Mouse (Mus musculus) limb, embryonic 15.5 days (tissue): ENCODE measurements around the gene Gm16253. TPM values are rescaled to one million over a fixed set of nuclear protein-coding genes. Genes with fewer than 3 reads are reported as not detected.

Experiments
- ATAC-seq: fragments of 200-750 bp; cut with Nextera tagmentation; 2 replicates; pipeline ENCODE4 v1.8.0; 2017; ENCODE audit warnings: low read depth, moderate TSS enrichment; ENCODE audit not compliant: insufficient number of reproducible peaks, low FRiP score, low TSS enrichment
- H3K27ac ChIP-seq: fragments of 300-500 bp; sonication (generic); 2 replicates; pipeline ENCODE4 v1.5.1; 2015; ENCODE audit warnings: moderate library complexity, mild to moderate bottlenecking, inconsistent platforms
- H3K27me3 ChIP-seq: fragments of 300-500 bp; sonication (generic); 2 replicates; pipeline ENCODE4 v1.6.1; 2015; ENCODE audit warnings: inconsistent platforms
- H3K36me3 ChIP-seq: fragments of 300-500 bp; sonication (generic); 2 replicates; pipeline ENCODE4 v1.6.1; 2015; ENCODE audit warnings: inconsistent platforms
- H3K4me1 ChIP-seq: fragments of 300-500 bp; sonication (generic); 2 replicates; pipeline ENCODE4 v1.6.1; 2015; ENCODE audit warnings: inconsistent platforms
- H3K4me2 ChIP-seq: fragments of 300-500 bp; sonication (generic); 2 replicates; pipeline ENCODE4 v1.6.1; 2015; ENCODE audit warnings: mild to moderate bottlenecking, inconsistent platforms
- H3K4me3 ChIP-seq: fragments of 300-500 bp; sonication (generic); 2 replicates; pipeline ENCODE4 v1.5.1; 2015; ENCODE audit warnings: mild to moderate bottlenecking, inconsistent platforms
- H3K9ac ChIP-seq: fragments of 300-500 bp; sonication (generic); 2 replicates; pipeline ENCODE4 v1.6.1; 2015; ENCODE audit warnings: inconsistent platforms
- H3K9me3 ChIP-seq: fragments of 300-500 bp; sonication (generic); 2 replicates; pipeline ENCODE4 v1.6.1; 2016; ENCODE audit warnings: inconsistent platforms
- whole genome bisulfite sequencing: fragments of 180-500 bp; shearing (Covaris S2); methylation state at CpG from one replicate; pipeline ENCODE4 v1.1.7; 2015; 5-methylcytosine and 5-hydroxymethylcytosine counted together
- polyA plus RNA-seq: library from polyadenylated mRNA; unstranded; fragments of >200 nt; fragmentation: Nextera tagmentation; extraction: Ambion mirVana; gene quantifications from 2 replicates; pipeline ENCODE4 v1.2.1, GENCODE M21; 2015

The Gm16253 gene
- polyA plus RNA-seq = 0.82 and 1.2 TPM in 2 replicates

DNA sequence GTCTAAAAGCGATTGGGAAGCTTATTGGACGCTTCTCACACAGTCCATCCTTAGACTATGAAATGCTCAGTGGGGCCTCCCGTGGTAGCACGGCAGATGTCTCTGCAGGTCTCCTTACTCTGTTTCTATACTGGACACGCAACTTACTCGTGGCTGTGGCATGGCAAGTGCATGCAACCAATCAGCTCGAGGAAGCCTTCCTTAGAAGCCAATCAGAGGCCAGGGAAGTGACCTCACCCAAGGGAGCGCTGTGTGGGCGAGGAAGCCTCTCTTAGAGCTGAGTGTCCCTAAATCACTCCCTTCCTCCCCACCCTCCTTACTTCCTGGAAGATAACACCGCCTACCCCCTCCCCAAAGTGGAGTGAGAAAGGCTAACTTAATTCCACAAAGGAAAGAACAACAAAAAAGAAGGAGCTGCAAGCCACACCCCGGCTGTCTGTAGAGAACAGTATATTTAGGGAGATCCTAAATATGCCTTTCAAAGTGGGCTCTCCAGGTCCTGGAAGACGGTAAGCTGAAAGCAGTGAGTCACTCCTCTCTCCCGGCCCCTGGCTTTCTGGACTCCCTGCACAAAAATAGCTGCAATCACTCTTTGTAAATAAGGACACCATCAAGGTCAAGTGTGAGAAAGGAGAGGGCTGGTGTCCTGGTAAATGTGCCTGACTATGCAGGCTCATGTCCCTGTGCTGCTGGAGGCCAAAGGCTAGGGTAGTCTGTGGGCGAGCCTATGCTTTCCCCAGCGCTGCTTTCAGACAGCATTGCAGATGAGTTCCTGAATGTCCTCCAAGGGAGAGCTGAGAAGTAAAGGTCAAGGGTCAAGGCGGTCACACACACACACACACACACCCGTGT is at the start of gene Gm16253:
Gm16253 (plus strand) TSS at position 295 of the 852 bp plus-strand sequence.
- peaks cover 35% of the 10 kb centered on the region for H3K4me1 ChIP-seq
- no peaks in the 10 kb centered on the region for H3K27me3 ChIP-seq
- 23% methylated on average over 17 of the region's 17 CpGs for WGBS
- H3K9me3 ChIP-seq = no peaks in the 10 kb centered on the region
- H3K4me2 ChIP-seq = peak within 1 kb of the TSS; percentile 39
- no peak within 1 kb of the TSS for H3K9ac ChIP-seq
- H3K27ac ChIP-seq = peak within 1 kb of the TSS; percentile 89
- peak; percentile 83 for ATAC-seq
- peak within 1 kb of the TSS; percentile 19 for H3K4me3 ChIP-seq
- H3K36me3 ChIP-seq = 0 out of 2 replicates have a peak, but pooled peaks cover 6% of the 10 kb centered on the region

DNA sequence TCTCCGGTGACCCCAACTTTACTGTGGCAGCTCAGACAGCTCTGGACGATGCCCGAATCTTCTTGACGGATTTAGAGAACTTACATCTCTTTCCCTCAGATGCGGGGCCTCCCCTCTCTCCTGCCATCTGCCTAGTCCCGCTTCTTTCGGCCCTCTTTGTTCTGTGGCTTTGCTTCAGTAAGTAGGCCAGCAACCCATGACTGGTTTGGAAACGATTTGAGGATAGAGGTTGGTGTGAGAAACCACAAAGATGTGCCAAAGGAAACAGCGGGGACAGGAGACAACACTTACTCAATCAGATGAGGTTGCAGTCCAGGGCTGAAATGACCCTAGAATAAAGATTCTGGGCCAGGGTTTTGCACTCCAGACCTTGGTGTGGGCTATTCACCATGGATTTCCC is 48.3 kb upstream of the Gm16253 start:
- WGBS = 41% methylated on average over 9 of the region's 9 CpGs
- Histone ChIP-seq H3K27me3 (peaks cover 39% of the 10 kb centered on the region), H3K4me3 (no peak overlapping the region)

DNA sequence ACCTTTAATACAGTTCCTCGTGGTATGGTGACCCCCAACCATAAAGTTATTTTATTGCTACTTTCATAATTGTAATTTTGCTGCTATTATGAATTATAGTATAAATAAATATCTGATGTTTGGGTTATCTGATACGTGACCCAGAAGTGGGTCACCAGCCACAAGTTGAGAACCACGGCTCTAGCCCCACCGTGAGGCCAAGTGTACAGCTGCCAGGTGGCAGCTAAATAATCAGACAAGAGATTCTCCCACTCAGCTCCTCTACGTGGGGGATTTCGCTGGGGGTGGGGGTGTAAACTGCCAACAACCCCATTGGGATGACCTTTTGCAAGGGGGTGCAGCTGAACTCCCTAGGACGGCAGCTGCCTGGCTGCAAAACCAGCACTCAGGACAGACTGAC is 44.7 kb upstream of the Gm16253 start:
- Histone ChIP-seq H3K4me3 (no peak overlapping the region), H3K9me3 (no peaks in the 10 kb centered on the region), H3K4me2 (no peak overlapping the region), H3K27ac (no peak overlapping the region), H3K27me3 (peaks cover 21% of the 10 kb centered on the region), H3K9ac (no peak overlapping the region), H3K4me1 (peaks cover 4% of the 10 kb centered on the region), H3K36me3 (no peaks in the 10 kb centered on the region)
- no peak for ATAC-seq
- 54% methylated on average over 7 of the region's 7 CpGs for WGBS

More for the DNA sequence above, 48.3 kb upstream of the Gm16253 start:
- Histone ChIP-seq H3K9me3 (no peaks in the 10 kb centered on the region), H3K9ac (no peak overlapping the region), H3K4me1 (peaks cover 8% of the 10 kb centered on the region), H3K27ac (no peak overlapping the region), H3K36me3 (no peaks in the 10 kb centered on the region), H3K4me2 (no peak overlapping the region)
- no peak for ATAC-seq

DNA sequence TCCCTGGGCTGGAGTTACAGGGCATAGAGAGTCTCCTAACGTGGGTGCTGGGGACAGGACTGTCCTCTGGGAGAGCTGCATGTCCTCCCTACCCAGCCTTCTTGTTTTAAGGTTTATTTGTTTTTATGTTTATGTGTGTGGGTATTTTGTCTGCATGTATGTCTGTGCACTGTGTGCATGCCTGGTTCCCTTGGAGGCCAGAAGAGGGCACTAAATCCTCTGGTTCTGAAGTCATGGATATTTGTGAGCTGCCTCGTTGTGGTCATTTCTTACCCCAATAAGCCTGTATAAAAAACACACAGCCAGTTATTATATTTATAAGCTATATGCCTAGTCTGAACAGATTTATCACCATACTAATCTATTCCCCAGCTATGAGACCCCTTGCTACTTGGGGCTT is 42.5 kb upstream of the Gm16253 start:
- WGBS = 65% methylated on average over 2 of the region's 2 CpGs
- Histone ChIP-seq H3K36me3 (no peaks in the 10 kb centered on the region), H3K27ac (no peak overlapping the region), H3K4me1 (no peaks in the 10 kb centered on the region), H3K9me3 (no peaks in the 10 kb centered on the region), H3K9ac (no peak overlapping the region), H3K4me3 (no peak overlapping the region), H3K4me2 (no peak overlapping the region), H3K27me3 (no peaks in the 10 kb centered on the region)
- no peak for ATAC-seq

GRCm38 (mm10) chr3:96539316-96539715 is 37.5 kb upstream of the Gm16253 start:
- no peaks in the 10 kb centered on the region for H3K9me3 ChIP-seq
- no peaks in the 10 kb centered on the region for H3K4me1 ChIP-seq
- 27% methylated on average over 2 of the region's 2 CpGs for WGBS
- no peak overlapping the region for H3K4me2 ChIP-seq
- no peak overlapping the region for H3K9ac ChIP-seq
- H3K4me3 ChIP-seq = no peak overlapping the region
- H3K27ac ChIP-seq = no peak overlapping the region
- H3K36me3 ChIP-seq = no peaks in the 10 kb centered on the region
- no peaks in the 10 kb centered on the region for H3K27me3 ChIP-seq
- ATAC-seq = no peak

- Histone ChIP-seq H3K36me3 (no peaks in the 10 kb centered on the region), H3K4me1 (no peaks in the 10 kb centered on the region), H3K27me3 (no peaks in the 10 kb centered on the region), H3K9ac (no peak overlapping the region), H3K4me3 (no peak overlapping the region), H3K9me3 (no peaks in the 10 kb centered on the region), H3K27ac (no peak overlapping the region), H3K4me2 (no peak overlapping the region)
- whole genome bisulfite sequencing = 39% methylated on average over 6 of the region's 6 CpGs
- ATAC-seq = no peak
These were observed 36.0 kb upstream of the Gm16253 start for GRCm38 (mm10) chr3:96540740-96541139.

GRCm38 (mm10) chr3:96541328-96542078 is 35.3 kb upstream of the Gm16253 start:
- WGBS = 21% methylated on average over 14 of the region's 14 CpGs
- Histone ChIP-seq H3K9me3 (no peaks in the 10 kb centered on the region), H3K4me3 (no peak overlapping the region), H3K9ac (no peak overlapping the region), H3K4me2 (no peak overlapping the region), H3K4me1 (no peaks in the 10 kb centered on the region), H3K36me3 (no peaks in the 10 kb centered on the region), H3K27me3 (no peaks in the 10 kb centered on the region), H3K27ac (no peak overlapping the region)
- no peak for ATAC-seq

- Histone ChIP-seq H3K4me3 (no peak overlapping the region), H3K36me3 (no peaks in the 10 kb centered on the region), H3K27ac (no peak overlapping the region), H3K9me3 (no peaks in the 10 kb centered on the region), H3K9ac (no peak overlapping the region), H3K4me2 (no peak overlapping the region), H3K27me3 (no peaks in the 10 kb centered on the region), H3K4me1 (peaks cover under 1% of the 10 kb centered on the region; the same call in 1 of the 2 replicates)
- 81% methylated on average over 8 of the region's 8 CpGs for WGBS
- no peak for ATAC-seq
These were observed 34.2 kb upstream of the Gm16253 start for GRCm38 (mm10) chr3:96542554-96542953.

GRCm38 (mm10) chr3:96543345-96543744 is 33.4 kb upstream of the Gm16253 start:
- WGBS = 80% methylated on average over 11 of the region's 11 CpGs
- Histone ChIP-seq H3K4me1 (peaks cover 2% of the 10 kb centered on the region; the same call in 1 of the 2 replicates), H3K27me3 (no peaks in the 10 kb centered on the region), H3K9ac (no peak overlapping the region), H3K27ac (no peak overlapping the region), H3K36me3 (no peaks in the 10 kb centered on the region), H3K4me3 (no peak overlapping the region), H3K4me2 (no peak overlapping the region), H3K9me3 (no peaks in the 10 kb centered on the region)
- ATAC-seq = no peak

DNA sequence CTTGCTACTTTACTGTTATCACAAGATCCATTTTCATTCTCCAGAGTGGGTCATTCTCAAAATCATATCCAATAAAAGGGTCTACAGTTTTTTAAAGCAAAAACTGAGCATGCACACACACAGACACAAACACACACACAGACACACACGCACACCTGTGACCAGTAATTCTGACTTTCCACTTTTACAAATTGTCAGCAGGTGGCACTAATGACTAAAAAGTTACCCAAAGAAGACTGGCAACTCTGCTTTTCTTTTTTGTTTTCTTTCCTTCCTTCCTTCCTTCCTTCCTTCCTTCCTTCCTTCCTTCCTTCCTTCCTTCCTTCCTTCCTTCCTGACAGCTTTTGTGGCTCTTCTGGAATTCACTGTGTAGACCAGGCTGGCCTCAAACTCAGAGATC is 31.2 kb upstream of the Gm16253 start:
- no peak overlapping the region for H3K4me3 ChIP-seq
- H3K4me2 ChIP-seq = no peak overlapping the region
- no peaks in the 10 kb centered on the region for H3K9me3 ChIP-seq
- H3K36me3 ChIP-seq = no peaks in the 10 kb centered on the region
- 37% methylated on average over 1 of the region's 1 CpGs for WGBS
- ATAC-seq = no peak
- no peak overlapping the region for H3K27ac ChIP-seq
- H3K4me1 ChIP-seq = peaks cover 2% of the 10 kb centered on the region; the same call in 1 of the 2 replicates
- no peak overlapping the region for H3K9ac ChIP-seq
- no peaks in the 10 kb centered on the region for H3K27me3 ChIP-seq

DNA sequence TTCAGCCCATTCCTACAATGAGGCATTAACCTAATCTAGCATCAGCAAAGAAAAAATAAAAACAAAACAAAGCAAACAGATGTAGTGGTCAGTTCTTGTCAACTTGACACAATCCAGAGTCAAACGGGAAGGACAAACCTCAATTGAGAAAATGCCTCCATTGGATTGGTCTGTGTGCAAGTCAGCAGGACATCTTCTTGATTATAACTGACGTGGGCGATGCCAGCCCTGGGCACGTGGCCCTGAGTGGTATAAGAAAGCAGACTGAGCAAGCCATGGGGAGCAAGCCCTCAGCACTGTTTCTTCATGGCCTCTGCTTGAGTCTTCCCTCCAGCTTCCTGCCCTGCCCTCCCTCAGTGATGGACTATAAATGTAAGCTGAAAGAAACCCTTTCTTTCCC is 29.9 kb upstream of the Gm16253 start:
- no peaks in the 10 kb centered on the region for H3K27me3 ChIP-seq
- 46% methylated on average over 4 of the region's 4 CpGs for WGBS
- H3K4me2 ChIP-seq = no peak overlapping the region
- ATAC-seq = no peak
- no peak overlapping the region for H3K27ac ChIP-seq
- no peaks in the 10 kb centered on the region for H3K36me3 ChIP-seq
- H3K4me1 ChIP-seq = peaks cover 9% of the 10 kb centered on the region
- no peak overlapping the region for H3K9ac ChIP-seq
- H3K4me3 ChIP-seq = no peak overlapping the region
- H3K9me3 ChIP-seq = no peaks in the 10 kb centered on the region

DNA sequence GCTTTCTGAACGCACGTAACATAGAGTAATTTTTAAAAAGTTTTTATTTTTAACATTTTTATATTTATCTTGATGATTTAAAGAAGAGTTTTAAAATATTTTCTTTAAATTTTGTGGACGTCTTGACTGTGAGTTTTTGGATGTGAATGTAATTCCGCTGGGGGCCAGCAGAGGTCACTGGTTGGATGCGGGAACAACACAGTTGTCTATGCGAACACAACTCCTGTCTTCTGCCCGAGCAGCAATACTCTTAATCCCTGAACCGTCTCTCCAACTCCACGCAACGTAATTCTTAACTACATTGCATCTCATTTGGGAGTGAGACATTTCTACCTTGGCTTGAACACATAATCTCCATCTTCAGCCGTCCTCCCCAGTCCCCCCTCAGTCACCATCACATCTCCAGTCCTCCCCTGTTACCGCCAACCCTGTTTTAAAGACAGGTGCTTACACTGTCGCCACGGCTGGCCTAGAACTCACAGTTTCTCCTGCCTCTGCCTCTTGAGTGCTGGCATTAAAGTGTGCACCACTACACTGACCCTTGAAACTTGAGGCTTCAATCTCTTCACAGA is 29.3 kb upstream of the Gm16253 start:
- H3K9me3 ChIP-seq = no peaks in the 10 kb centered on the region
- 7% methylated on average over 14 of the region's 14 CpGs for WGBS
- H3K4me1 ChIP-seq = peaks cover 10% of the 10 kb centered on the region
- no peaks in the 10 kb centered on the region for H3K36me3 ChIP-seq
- H3K27ac ChIP-seq = no peak overlapping the region
- peak overlapping the region; percentile 26; the same call in 1 of the 2 replicates for H3K4me2 ChIP-seq
- no peaks in the 10 kb centered on the region for H3K27me3 ChIP-seq
- H3K9ac ChIP-seq = no peak overlapping the region
- ATAC-seq = no peak
- H3K4me3 ChIP-seq = no peak overlapping the region
